Mouse (Mus musculus) 3T3-L1 (cell line): ENCODE results near the gene AI464131.
"Not testable (repeated sequence)": the region's sequence is repeated elsewhere in the genome, so short reads cannot be mapped to it uniquely, and the experiment has no call there.

ENCODE experiments used
- DNase-seq: peaks from one replicate; pipeline ENCODE4 v3.0.0-alpha.2; 2015; ENCODE audit warnings: low read depth, low spot score

Gene AI464131

DNA sequence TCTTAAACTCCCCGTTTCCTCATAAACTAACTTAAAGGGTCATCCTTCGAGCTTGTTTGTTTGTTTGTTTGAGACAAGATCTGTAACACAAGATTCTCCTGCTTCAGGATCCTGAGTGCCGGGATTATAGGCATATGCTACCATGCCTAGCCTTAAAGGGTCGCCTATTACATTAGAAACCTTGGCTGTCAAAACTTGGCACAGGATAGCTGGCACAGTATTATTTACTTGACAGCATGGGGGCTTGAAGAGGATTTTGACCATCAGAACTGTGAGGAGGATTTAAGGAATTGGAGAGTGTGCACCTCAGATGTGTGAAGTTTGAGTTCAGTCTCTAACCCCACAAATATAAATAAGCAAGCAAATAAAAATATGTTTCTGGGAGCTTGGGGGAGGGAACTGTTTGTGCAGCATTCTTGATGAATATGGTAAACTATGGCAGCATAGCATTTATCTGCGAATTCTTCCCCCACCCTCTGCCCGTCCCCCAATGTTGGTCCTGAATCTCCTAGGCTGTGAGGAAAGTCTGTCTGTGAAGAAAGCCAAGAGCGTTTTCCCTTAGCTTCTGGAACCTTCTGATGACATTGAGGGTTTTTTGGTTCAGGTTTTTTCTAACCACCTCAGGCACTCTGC is 32.7 kb downstream of the AI464131 start:
- no peak for DNase-seq

DNA sequence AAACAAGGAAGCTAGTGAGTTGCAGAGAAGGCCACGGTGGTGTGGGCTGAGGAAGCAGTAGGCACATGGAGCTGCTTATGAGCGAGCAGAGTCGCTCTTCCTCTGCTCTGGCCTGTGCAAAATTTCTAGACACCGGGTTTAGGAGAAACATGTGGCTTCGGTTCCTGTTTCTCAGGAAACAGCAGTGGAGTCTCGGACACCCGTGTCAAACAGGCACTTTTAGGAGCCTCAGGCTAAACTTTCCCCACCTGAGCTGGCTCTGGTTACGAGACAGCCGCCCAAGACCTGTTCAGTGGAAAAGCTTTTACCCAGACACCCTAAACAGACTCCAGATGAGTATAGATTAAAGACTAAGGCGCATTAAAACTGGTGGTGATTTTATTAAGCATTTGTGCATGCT is 33.7 kb downstream of the AI464131 start:
- DNase-seq = no peak

- DNase-seq = peak; percentile 67
These were observed 34.3 kb downstream of the AI464131 start for GRCm38 (mm10) chr4:41468396-41469080.

GRCm38 (mm10) chr4:41465287-41465665 is 37.6 kb downstream of the AI464131 start:
- DNase-seq = no peak

DNA sequence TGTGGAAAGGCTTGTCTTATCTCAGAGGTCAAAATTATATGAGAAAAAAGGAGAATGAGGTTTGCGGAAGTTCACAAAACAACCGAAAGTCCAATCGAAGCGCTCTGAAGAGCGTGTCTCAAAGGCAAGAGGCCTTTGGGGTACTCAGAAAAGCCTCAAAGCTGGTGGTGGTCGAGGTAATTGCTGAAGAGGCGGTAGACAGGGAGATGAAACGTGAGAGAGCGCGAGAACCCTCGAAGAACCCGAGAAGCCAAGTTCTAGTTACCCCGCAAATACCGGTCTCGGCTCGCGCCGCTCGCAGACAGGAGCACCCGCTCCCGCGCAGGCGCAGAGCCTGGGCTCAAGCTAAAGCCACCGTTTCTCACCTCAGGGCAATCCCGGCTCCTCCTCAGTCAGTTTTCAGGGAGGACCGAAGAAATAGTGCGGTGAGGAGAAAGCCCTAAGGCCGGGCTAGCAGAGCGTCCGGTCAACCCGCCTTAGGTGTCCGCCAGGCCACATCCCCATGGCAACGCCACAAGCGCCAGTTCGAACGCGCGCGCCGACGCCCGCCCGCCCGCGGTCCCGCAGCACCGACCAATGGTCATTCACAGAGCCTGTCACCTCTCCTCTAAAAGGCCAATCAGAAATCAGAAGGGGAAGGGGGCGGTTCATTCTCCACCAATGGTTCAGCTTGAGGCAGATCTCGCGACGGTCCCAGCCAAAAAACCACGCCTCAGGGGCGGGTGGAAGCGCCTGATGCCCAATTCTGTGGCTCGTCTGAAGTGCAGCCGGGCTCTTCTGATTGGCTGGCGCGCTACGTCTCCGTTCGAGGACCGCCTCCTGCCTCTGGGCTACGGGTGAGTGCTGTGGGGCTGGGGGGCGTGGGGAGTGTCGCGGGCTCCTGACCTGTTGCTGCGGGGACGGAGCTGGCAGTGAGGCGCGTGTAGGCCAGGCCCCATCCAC is 38.3 kb downstream of the AI464131 start, which contains the start of the genes Kif24 and Nudt2:
Gene Kif24, minus strand, starts transcription at position 543 of the 942 bp plus-strand sequence.
Gene Nudt2, plus strand, starts transcription at position 807 of the 942 bp plus-strand sequence.
- peak; percentile 100 for DNase-seq

DNA sequence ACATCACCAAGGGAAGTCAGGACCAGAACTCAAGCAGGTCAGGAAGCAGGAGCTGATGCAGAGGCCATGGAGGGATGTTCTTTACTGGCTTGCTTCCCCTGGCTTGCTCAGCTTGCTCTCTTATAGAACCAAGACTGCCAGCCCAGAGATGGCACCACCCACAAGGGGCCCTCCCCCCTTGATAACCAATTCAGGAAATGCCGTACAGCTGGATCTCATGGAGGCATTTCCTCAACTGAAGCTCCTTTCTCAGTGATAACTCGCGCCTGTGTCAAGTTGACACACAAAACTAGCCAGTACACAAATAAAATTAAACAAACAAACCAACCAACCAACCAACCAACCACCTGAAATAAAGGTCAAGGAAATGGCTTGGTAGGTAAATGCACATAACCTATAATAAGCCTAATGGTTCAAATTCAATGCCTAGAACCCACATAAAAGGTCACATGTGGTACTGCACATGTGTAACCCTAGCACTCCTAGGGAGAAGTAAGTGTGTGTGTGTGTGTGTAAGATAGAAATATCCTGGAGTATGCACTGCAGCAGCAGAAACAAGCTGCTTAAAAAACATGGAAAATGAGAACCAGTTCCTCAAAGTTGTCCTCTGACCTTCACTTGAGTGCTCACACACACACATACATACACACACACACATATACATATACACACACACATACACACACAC is 39.7 kb downstream of the AI464131 start:
- not testable (repeated sequence) for DNase-seq

DNA sequence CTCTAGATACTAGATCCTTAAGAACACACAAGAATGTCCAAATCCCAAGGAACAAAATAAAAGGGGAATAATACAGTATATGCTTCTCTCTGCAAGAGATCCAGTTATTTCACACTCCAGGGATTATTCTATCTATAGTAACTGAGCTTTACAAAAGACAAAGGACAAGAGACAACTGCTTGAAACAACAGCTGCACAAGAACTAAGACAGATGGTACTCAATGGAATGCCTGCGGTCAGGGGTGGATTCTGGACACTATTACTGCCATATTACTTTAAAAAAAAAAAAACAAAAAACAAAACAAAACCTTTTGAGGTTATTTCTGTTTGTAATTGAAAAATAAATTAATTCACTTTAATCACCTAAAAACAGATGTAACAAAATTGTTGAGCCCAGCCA is 42.2 kb downstream of the AI464131 start:
- DNase-seq = no peak

- DNase-seq = no peak
These were observed 55.3 kb downstream of the AI464131 start for GRCm38 (mm10) chr4:41447595-41447994.
